Mouse (Mus musculus): ENCODE measurements around the gene Pnpla1.

DNA sequence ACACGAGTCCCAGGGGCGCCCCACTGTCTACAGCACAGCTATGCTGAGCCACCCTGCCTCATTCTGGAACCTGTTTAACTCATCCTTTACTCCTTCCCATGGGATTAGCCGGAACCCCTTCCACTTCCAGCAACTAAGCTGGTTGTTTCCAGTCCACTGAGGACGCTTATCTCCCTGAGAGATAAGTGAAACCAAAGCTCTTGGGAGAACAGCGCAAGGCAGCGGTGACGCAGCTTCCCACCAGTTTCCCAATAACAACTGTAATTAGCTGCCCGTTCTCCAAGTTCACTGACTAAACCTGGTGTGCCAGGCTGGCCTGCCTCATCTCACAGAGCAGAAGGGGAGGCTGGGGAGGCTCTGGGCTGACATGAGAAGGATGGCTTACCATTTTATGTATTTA, 62.9 kb downstream of the Pnpla1 start:
- no peak for TF ChIP-seq POLR2A (IDR thresholded peaks at IDR 0.05; ENCODE audit: borderline replicate concordance, insufficient read depth, low read length)
- no peak for TF ChIP-seq CTCF (IDR thresholded peaks at IDR 0.05; ENCODE audit: borderline replicate concordance, insufficient read depth, low read depth, low read length)
